Mouse (Mus musculus) small intestine, adult 10 weeks (tissue): ENCODE measurements around the gene Cyp2a4. TPM values are rescaled to one million over a fixed set of nuclear protein-coding genes. Genes with fewer than 3 reads are reported as not detected.

Experiments used
- polyA plus RNA-seq: library from polyadenylated mRNA; stranded (reverse); fragments of 350-450 nt; fragmentation: Illumina TruSeq; extraction: RNeasy Lipid Tissue Mini Kit (QIAGEN cat#74804); gene quantifications from one replicate; pipeline ENCODE4 v1.2.3, GENCODE M21; 2014; ENCODE audit warnings: low replicate concordance

Cyp2a4 gene
- not detected for polyA plus RNA-seq

DNA sequence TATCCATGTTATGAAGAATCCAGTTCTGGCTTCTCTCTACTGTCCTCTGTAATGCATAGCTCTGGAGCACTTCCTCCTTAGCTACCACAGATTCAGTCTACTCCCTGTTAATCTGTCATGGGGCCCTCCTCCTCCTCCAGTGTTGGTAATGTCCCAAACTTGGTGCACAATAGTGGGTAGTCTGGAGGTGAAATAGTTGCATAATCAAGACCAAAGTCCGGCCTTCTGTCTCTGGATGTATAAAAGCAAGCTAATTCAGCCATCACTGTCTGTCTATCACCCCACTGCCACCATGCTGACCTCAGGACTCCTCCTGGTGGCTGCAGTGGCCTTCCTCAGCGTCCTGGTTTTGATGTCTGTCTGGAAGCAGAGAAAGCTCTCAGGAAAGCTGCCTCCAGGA, at the start of gene Cyp2a4:
Gene Cyp2a4, plus strand, starts transcription at position 244 of the 400 bp plus-strand sequence.

DNA sequence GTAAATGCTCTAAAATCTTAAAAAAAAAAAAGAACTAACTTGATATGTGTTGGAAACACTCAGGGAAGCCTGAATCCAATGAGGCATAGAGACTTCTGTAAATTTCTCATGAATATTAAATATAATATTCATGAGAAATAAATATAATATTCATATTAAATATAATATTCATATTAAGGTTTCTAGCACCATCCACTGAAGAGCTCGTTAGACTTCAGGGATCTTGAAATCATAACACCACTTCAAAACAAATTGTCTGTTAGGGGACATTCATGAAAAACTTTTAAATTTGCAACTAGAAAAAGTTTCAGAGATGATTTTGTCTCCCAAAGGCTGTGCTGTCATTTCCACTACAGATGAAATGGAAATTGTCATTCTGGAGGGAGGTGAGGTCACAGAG, 46.9 kb upstream of the Cyp2a4 start, which contains the start of gene Vmn1r184:
Gene Vmn1r184, plus strand, starts transcription at position 301 of the 400 bp plus-strand sequence.

Other genes starting within 250 kb of the Cyp2a4 start
- not detected for gene Cyp2b13, start 245.7 kb upstream of the Cyp2a4 start, polyA plus RNA-seq
- gene Cyp2b9, start 133.8 kb upstream of the Cyp2a4 start, polyA plus RNA-seq, result not detected
- gene Vmn1r184, start 46.8 kb upstream of the Cyp2a4 start, polyA plus RNA-seq, result not detected
- gene Nlrp9c, start 96.5 kb downstream of the Cyp2a4 start, polyA plus RNA-seq, result not detected
- not detected for gene Nlrp4a, start 127.9 kb downstream of the Cyp2a4 start, polyA plus RNA-seq
- not detected for gene Nlrp9a, start 227.9 kb downstream of the Cyp2a4 start, polyA plus RNA-seq